ENCODE assay signal across 9 mouse cellular contexts in genomic region chr19:4417183-4417582, GRCm38 (mm10). TPM values are rescaled to one million over a fixed set of nuclear protein-coding genes. Genes with fewer than 3 reads are reported as not detected.
A peak's percentile ranks its signal among the peaks of the same experiment; 100 is the strongest.
DNase-seq lines count a peak whose midpoint lies in the region; ATAC-seq and TF ChIP-seq lines count a peak whose summit lies in the region.
"Had no signal": no experiment of that assay in that cellular context is flagged by ENCODE, and none has a peak within 500 bp of the region (broad histone marks: within the 10 kb centered on the region; RNA-seq: fewer than 3 reads in every experiment).

No protein-coding gene starts in this region.

- peak; percentile 89 for TF ChIP-seq RAD21 in CH12.LX (IDR thresholded peaks at IDR 0.05; ENCODE audit: low read depth, low read length)

- peak; percentile 68 to 91 for DNase-seq in adrenal gland, adult (ENCODE audit: inconsistent age in 2 of 2, low spot score in 1 of 2)
- no peak for DNase-seq in adrenal gland, adult 8-10 months
- peak; percentile 71 for DNase-seq in CH12.LX (ENCODE audit: extremely low read depth)
- DNase-seq in cerebellum, adult 11-12 months: peak; percentile 68
- DNase-seq in gastrocnemius, postnatal 14 days: peak; percentile 66
- peak; percentile 62 for DNase-seq in lung, adult 2 months
- peak; percentile 46 for DNase-seq in spleen, adult 12 weeks (ENCODE audit: low spot score)

- H3K4me1 ChIP-seq in CH12.LX (ENCODE audit: control insufficient read depth in 1 of 2, insufficient read depth in 2 of 2): peaks cover 0 to 5% of the 10 kb centered on the region in 2 experiments; a peak in 1 of 4 replicates
- no peaks in the 10 kb centered on the region for H3K4me1 ChIP-seq in kidney, embryonic 14.5 days (ENCODE audit: control insufficient read depth, insufficient read depth, low read length)
- H3K4me1 ChIP-seq in lung, adult 2 months (ENCODE audit: control insufficient read depth, insufficient read depth, low read length): no peaks in the 10 kb centered on the region; the same call in 1 of the 2 replicates
- H3K4me1 ChIP-seq: heart, embryonic 13.5 days had no signal

- dilution Hi-C loops in CH12.LX (cut with MboI; ENCODE audit: extremely low pct_ligation_motif_present, extremely low pct_unique_long_range_greater_than_20kb, low sequenced_read_pairs): no loop called here

- in situ Hi-C loops in CH12.LX (cut with MboI; ENCODE audit: low pct_ligation_motif_present, low pct_unique_long_range_greater_than_20kb, low sequenced_read_pairs): no loop called here

- H3K79me2 ChIP-seq in CH12.LX (replicated peaks; ENCODE audit: control insufficient read depth, extremely low read depth, insufficient read depth, poor library complexity, severe bottlenecking): no peaks in the 10 kb centered on the region

- no peak for TF ChIP-seq POLR2A in CH12.LX (IDR thresholded peaks at IDR 0.05; ENCODE audit: low read depth, low read length)
- no peak for TF ChIP-seq POLR2A in lung, adult 2 months (IDR thresholded peaks at IDR 0.05; ENCODE audit: borderline replicate concordance, extremely low read depth, low read depth, low read length)

- H3K4me2 ChIP-seq in CH12.LX (ENCODE audit: insufficient read depth, low read depth, poor library complexity, severe bottlenecking): no peak overlapping the region
- H3K4me2 ChIP-seq in kidney, embryonic 14.5 days (replicated peaks; ENCODE audit: low read depth, low read length): no peak overlapping the region
- H3K4me2 ChIP-seq: heart, embryonic 13.5 days had no signal

- no peak overlapping the region for H3K4me3 ChIP-seq in CH12.LX (replicated peaks in 1 of 3; ENCODE audit: low read depth in 2 of 3, low read length in 2 of 3, poor library complexity in 1 of 3)
- H3K4me3 ChIP-seq in kidney, embryonic 14.5 days (ENCODE audit: low read length): no peak overlapping the region
- H3K4me3 ChIP-seq in lung, adult 2 months (replicated peaks; ENCODE audit: extremely low read depth, low read depth, low read length): no peak overlapping the region
- H3K4me3 ChIP-seq: heart, embryonic 13.5 days had no signal

- H3K27ac ChIP-seq in CH12.LX (ENCODE audit: insufficient read depth, low read depth): no peak overlapping the region
- H3K27ac ChIP-seq in kidney, embryonic 14.5 days (ENCODE audit: low read depth, low read length): no peak overlapping the region
- H3K27ac ChIP-seq: heart, embryonic 13.5 days had no signal

- 0% methylated on average over 1 of the region's 1 CpGs for WGBS in kidney, embryonic 14.5 days
- WGBS in lung, adult 2 months: 0% methylated on average over 1 of the region's 1 CpGs

- H3K36me3 ChIP-seq in CH12.LX (replicated peaks in 1 of 2; ENCODE audit: control insufficient read depth in 1 of 2, insufficient read depth in 1 of 2, low read length in 1 of 2): peaks cover 0 to 5% of the 10 kb centered on the region in 2 experiments
- no peaks in the 10 kb centered on the region for H3K36me3 ChIP-seq in kidney, embryonic 14.5 days (ENCODE audit: control insufficient read depth, insufficient read depth, low read length)

- ATAC-seq in kidney, embryonic 14.5 days (ENCODE audit: low FRiP score, low TSS enrichment): 0 out of 2 replicates have a peak, but pooled peaks have one; percentile 46

- peak; percentile 53 to 95; a peak in 3 of 4 replicates for TF ChIP-seq CTCF in CH12.LX (conservative IDR thresholded peaks at IDR 0.05 in 1 of 2, IDR thresholded peaks at IDR 0.05 in 1 of 2; ENCODE audit: low read depth in 2 of 2, low read length in 2 of 2)
- peak; percentile 87 for TF ChIP-seq CTCF in lung, adult 2 months (IDR thresholded peaks at IDR 0.05; ENCODE audit: insufficient read depth, low read length)

- no peaks in the 10 kb centered on the region for H3K9me3 ChIP-seq in CH12.LX (replicated peaks; ENCODE audit: low read length)
- no peaks in the 10 kb centered on the region for H3K9me3 ChIP-seq in kidney, embryonic 14.5 days (ENCODE audit: control insufficient read depth, low read length)
- H3K9me3 ChIP-seq: heart, embryonic 13.5 days had no signal

- TF ChIP-seq EP300 in CH12.LX (IDR thresholded peaks at IDR 0.05; ENCODE audit: low read length): no peak

- no peaks in the 10 kb centered on the region for H3K27me3 ChIP-seq in CH12.LX (replicated peaks)
- no peaks in the 10 kb centered on the region for H3K27me3 ChIP-seq in kidney, embryonic 14.5 days (ENCODE audit: control insufficient read depth, insufficient read depth, low read length)
- H3K27me3 ChIP-seq: heart, embryonic 13.5 days had no signal

- no peak overlapping the region for H3K9ac ChIP-seq in CH12.LX (ENCODE audit: insufficient read depth, low read depth)
- H3K9ac ChIP-seq in kidney, embryonic 14.5 days (ENCODE audit: low read depth, low read length): no peak overlapping the region
- H3K9ac ChIP-seq: heart, embryonic 13.5 days had no signal

- intact Hi-C loops in gastrocnemius, postnatal 14 days (cut with DNase I; ENCODE audit: low total_unique reads): loop anchor here (10.0 kb wide), 2 partner anchors 72 to 152 kb away; partner anchors contain the start of gene Ssh3

TF ChIP-seq in CH12.LX, 34 proteins besides CTCF, POLR2A, EP300 and RAD21:
- TF ChIP-seq SMC3 (IDR thresholded peaks at IDR 0.05; ENCODE audit: low read depth, low read length) (peak; percentile 80), USF2 (conservative IDR thresholded peaks at IDR 0.05; ENCODE audit: low read depth, low read length) (no peak), ZMIZ1 (IDR thresholded peaks at IDR 0.05; ENCODE audit: low read depth, low read length) (no peak), UBTF (IDR thresholded peaks at IDR 0.05; ENCODE audit: low read depth, low read length) (no peak), ELF1 (IDR thresholded peaks at IDR 0.05; ENCODE audit: low read depth, low read length) (peak; percentile 34; the same call in 1 of the 2 replicates), IRF4 (IDR thresholded peaks at IDR 0.05; ENCODE audit: low read depth, low read length) (0 out of 2 replicates have a peak, but pooled peaks have one; percentile 9), NELFE (IDR thresholded peaks at IDR 0.05; ENCODE audit: low read depth, low read length) (peak; percentile 47; the same call in 1 of the 2 replicates), MXI1 (IDR thresholded peaks at IDR 0.05; ENCODE audit: low read depth, low read length) (no peak), MAX (IDR thresholded peaks at IDR 0.05; ENCODE audit: low read length) (no peak), CHD1 (IDR thresholded peaks at IDR 0.05; ENCODE audit: low read depth, low read length) (no peak), PAX5 (IDR thresholded peaks at IDR 0.05; ENCODE audit: low read length) (no peak), JUND (conservative IDR thresholded peaks at IDR 0.05; ENCODE audit: low read depth, low read length) (no peak), HCFC1 (IDR thresholded peaks at IDR 0.05; ENCODE audit: low read depth, low read length) (0 out of 2 replicates have a peak, but pooled peaks have one; percentile 16)

RNA-seq across cellular contexts. Expression of gene Kdm2a, which starts 19.1 kb away (rescaled TPM):
- 100 to 1,000 TPM in 3 of 4 experiments, 10 to 100 TPM in 1; 88.6 to 150 (median 124) TPM for total RNA-seq in adrenal gland, adult 8-10 months (2022)
- total RNA-seq in CH12.LX (2012; rRNA removed): 17.3 and 21.7 TPM in 2 replicates
- 18.0 and 23.1 TPM in 2 replicates for total RNA-seq in CH12.LX (2014; rRNA removed)
- polyA plus RNA-seq in CH12.LX (2012; ENCODE audit: insufficient read length, low read depth): 43.7 and 51.9 TPM in 2 replicates
- 10 to 100 TPM; 27.7 to 29.0 TPM for total RNA-seq in gastrocnemius, postnatal 14 days (2021)
- polyA plus RNA-seq in kidney, embryonic 14.5 days (2014; fragmentation: Nextera tagmentation; extraction: Ambion mirVana): 43.4 and 69.6 TPM in 2 replicates
- polyA plus RNA-seq in lung, adult 2 months (2012; rRNA removed): 71.0 and 80.8 TPM in 2 replicates

RNA-seq across cellular contexts. Expression of gene Rhod, which starts 22.0 kb away (rescaled TPM):
- total RNA-seq in adrenal gland, adult 8-10 months (2022): 10 to 100 TPM; 29.8 to 48.0 (median 39.3) TPM
- total RNA-seq in CH12.LX (2012; rRNA removed): 14.9 and 19.3 TPM in 2 replicates
- total RNA-seq in CH12.LX (2014; rRNA removed): 16.6 and 20.1 TPM in 2 replicates
- polyA plus RNA-seq in CH12.LX (2012; ENCODE audit: insufficient read length, low read depth): 14.4 and 15.3 TPM in 2 replicates
- total RNA-seq in gastrocnemius, postnatal 14 days (2021): 1 to 10 TPM; 1.0 to 2.0 TPM
- 40.7 and 43.4 TPM in 2 replicates for polyA plus RNA-seq in kidney, embryonic 14.5 days (2014; fragmentation: Nextera tagmentation; extraction: Ambion mirVana)
- polyA plus RNA-seq in lung, adult 2 months (2012; rRNA removed): 11.4 and 17.5 TPM in 2 replicates

Comparison
In these comparisons a context has a peak if more than half of its experiments do, and no peak if none do; other contexts are left out.
1. RNA of gene Rhod, which starts 22.0 kb away (total RNA-seq): 29.8 to 48.0 TPM in adrenal gland, adult 8-10 months and 14.9 to 20.1 TPM in CH12.LX; 1.0 to 2.0 TPM in gastrocnemius, postnatal 14 days; every median in the first group is over 4 times any median in the second.